Mouse (Mus musculus) cerebellum, adult (tissue): ENCODE results near the gene Col23a1.
A peak's percentile ranks its signal among the peaks of the same experiment; 100 is the strongest.

ENCODE experiments used
- ATAC-seq: cut with Nextera tagmentation; 2 replicates; pipeline ENCODE4 v1.9.2; 2017; ENCODE audit warnings: mild to moderate bottlenecking, moderate library complexity, mixed read lengths; ENCODE audit not compliant: insufficient number of reproducible peaks, low FRiP score, low TSS enrichment

The Col23a1 gene

DNA sequence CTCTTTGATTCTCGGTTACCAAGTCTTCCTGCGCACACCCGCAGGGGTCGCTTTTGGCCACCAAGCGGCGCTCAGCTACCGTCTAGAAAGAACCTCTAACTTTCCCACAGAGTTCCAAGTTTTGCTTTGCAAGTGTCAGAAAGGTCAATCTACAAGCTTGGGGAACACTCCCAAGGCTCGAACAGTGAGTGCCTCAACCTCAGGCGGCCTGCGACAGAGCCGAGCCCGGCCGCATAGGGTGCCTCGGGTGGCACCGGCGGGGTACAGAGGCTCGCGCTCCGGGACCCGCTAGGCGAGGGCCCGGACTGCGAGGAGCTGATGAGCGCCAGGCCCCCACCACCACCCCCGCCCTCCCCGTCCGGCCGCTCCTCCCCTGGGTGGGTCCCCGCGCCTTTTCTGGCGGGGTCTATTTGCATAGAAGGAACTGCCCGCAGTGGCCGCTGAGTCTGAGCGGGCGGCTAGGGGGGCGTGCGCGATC, at the start of gene Col23a1:
TSS of gene Col23a1 (plus strand) at position 357 of the 478 bp plus-strand sequence.
- 0 out of 2 replicates have a peak, but pooled peaks have one; percentile 26 for ATAC-seq

DNA sequence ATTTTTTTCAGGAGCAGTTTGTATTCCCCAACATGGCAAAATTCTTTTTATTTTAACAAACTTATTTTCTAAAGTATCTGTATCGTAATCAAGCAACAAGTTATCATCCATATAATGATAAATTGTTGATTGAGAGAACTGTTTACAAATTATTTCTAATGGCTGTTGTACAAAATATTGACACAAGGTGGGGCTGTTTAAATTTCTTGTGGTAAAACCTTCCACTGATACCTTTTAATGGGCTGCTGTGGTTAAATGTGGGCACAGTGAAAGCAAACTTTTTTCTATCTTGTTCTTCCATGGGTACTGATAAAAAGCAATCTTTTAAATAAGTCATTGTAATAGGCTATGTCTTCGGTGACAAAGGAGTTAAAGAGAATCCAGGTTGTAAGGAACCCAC, 46.8 kb upstream of the Col23a1 start:
- no peak for ATAC-seq

DNA sequence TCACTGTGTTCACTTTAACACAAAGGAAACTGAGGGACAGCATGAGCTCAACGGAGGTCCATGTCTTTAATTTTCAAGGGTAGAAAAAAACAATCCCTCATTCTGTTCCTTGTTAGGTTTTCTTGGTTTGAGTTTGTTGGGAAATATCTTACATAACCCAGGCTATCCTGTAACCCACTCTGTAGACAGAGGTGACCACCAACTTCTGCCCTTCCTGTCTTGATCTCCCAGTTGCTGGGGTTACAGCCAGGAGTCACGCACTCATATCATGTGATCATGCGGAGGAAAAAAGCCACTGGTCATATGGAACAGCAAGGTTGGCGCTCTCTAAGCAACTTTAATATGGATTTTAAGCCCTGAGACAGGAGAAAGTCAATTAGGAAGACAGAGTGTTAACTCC, 32.7 kb upstream of the Col23a1 start:
- ATAC-seq, result no peak

DNA sequence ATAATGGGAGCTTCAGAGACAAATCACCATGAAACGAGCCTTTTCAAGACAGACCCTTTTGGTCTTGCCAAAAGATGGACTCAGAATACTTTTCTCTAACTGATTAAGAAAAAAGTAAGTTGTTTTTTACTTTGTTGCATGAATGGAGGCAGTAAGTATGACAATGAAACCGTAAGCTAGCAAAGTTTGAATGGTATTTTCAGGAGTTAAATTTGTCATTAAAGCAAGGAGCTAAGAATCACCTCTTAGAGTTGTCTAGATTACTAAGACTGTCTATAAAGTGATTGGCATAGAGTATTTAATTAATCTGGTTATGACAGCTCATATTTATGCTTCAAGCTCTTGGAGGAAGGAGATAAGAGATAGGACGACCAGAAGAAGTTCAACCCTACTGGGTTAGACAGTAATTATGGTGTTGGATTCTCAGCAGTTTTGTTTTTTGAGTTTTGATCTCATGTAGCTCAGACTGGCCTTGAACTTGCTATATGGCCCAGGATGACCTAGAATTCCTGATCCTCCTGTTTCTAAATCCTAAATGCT, 28.0 kb upstream of the Col23a1 start, which contains the start of gene Clk4:
TSS of gene Clk4 (plus strand) at position 51 of the 540 bp plus-strand sequence.
- ATAC-seq, result no peak

DNA sequence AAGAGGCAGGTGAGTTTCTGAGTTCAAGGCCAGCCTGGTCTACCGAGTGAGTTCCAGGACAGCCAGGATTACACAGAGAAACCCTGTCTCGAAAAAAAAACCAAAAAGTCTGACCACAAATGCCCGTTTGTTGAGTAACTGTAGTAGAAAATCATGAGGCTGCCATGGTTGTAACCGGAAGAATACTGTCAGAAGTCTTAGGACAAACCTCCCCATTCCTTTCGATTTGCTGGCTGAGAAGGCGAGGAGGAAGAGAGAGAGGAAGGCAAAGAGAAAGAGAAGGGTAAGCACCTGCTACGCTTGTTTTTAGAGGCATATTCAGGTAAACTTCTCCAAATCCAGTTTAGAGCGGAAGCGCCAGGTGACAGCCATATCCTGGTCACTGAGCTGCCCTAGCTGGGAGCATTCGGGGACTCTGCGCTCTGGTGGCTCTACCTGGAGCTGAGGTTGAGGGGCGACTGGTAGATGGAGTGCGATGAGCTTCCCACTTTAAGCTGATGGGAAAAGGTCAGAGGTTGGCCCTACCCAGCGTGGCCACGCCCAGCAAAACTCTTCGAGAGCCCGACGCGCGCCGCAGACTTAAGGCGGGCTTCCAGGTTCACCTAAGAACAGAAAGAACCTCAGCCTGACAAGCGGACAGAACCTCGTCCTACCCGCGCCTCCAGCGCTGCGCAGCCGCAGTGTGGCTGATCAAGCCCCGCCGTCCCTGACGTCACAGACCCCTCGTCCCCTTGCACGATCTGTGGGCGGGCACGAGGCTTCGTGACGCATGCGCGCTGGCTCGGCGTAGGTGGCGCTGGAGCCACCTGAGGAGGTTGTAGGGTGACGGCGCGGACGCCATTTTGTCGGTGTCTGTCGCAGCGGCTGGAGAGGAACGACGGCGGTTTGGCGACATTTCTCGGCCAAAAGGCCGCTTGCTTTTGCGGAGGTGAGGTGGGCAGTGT, 27.1 kb upstream of the Col23a1 start, which contains the start of gene BC049762:
TSS of gene BC049762 (minus strand) at position 705 of the 944 bp plus-strand sequence.
- peak; percentile 94 for ATAC-seq

DNA sequence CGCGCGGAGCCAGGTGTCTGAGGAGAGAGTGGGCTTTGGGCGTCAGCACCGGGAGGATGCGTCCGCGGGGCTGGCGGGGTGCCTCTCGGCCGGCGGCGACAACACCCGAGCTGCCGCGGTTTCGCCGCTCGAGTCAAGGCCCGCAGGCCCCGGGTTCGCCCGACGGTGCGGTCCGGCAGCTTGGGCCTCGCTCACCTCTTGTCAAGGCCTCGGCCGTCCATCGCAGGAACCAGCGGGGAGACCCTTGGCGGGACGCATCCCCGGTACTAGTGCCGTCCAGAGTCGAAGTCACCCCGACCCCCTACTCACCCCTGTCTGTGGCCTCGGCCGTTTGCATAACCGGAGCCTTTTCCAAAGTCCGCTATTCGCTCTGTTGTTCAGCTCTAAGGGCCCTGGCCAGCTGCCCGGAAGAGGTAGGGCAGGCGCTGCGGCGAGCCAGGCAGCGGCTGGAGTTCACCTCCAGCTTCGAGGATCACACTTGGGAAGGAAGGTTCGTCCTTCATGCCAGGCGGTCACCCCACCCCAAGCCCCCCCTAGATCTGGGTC, 26.4 kb upstream of the Col23a1 start:
- ATAC-seq, result peak; percentile 7; the same call in 1 of the 2 replicates

DNA sequence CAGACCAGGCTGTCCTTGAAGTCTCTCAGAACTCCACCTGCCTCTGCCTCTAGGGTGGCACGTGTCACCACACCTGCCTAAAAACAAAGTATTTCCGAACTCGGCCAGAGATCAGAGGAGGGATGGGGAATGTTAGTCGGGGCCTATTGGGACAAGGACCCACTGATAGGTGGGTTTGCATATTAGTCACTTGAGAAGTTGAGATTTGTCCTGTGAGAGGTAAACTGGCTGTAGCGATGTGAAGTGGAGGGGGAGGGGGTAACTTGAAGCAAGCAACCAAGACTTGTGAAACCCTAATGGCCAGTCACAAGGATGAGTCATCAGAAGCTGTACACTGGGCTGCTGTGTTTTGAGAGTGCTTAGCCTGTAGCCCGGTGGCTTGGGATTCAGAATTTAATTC, 25.4 kb upstream of the Col23a1 start:
- ATAC-seq, result no peak

DNA sequence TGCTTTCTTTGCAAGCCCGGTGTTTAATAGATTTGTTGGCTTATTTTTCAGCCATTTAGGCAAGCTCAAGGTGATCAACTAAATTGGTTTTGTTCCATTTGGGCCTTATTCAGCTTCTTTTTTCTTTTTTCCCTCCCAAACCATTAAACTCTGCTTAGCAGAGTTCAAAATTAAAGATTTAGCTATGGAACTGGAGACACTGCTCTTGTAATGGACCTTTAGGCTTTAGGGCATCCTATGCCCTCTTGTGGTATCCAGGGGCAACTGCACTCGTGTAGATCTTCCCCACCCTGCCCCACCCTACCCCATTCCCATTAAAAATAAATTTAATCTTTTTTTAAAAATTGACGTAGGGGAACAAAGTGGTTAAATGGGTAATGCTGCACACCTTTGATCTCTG, 24.4 kb upstream of the Col23a1 start:
- ATAC-seq, result no peak

DNA sequence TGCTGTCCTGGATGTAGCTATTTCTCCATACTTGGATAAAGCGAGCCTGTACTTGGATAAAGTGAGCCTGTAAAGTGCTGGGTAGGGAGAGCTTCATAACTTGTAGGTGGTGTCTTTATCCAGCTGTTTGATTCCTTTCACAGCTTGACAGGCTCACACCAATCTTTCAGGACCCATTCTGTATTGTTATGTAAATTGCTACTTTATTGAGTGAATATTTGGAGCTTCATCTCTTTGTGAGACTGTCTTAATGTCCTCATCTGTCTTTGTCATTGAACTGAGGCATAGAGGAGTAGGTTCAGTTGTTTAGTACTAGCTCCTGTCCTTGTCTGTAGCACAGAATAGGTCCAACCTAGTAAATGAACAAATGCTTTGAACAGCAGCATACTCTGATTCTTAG, 15.3 kb upstream of the Col23a1 start:
- ATAC-seq, result no peak

DNA sequence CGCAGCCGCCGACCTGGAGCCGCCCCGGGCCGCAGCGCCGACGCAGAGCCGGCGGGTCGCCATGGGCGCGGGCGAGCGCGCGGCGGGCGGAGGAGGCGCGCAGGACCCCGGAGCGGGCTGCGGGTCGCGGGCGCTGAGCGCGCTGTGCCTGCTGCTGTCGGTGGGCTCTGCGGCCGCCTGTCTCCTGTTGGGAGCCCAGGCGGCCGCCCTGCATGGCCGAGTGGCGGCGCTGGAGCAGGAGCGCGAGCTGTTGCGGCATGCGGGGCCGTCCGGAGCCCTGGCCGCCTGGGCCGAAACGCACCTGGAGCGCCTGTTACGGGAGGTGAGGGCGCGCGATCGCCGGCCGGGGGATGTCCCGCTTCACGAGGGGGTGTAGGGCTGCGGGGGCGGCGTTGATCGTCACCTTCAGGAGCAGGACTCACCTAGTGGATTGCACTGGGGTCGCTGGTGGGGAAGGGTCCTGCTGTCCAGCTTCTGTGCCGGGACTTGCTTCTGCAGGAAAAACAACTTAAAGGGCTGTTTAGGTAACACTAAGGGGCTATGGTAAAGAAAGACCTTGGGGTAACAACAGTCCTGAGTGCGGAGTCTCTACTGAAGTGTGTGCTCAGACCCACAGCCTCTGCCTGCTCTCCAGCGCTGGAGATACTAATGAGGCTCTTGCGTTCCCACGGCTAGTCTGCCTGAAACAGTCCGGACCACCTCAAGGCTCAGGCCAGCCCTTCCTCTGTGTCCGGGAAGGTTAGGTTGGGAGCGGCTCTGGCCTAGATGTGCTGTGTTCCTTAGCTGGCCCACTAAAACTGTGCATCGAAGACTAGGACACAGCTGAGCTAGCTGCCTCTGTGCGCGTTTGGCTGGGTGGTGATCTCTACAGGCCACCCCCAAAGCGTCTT, 591 bp downstream of the Col23a1 start:
- no peak; the same call in 1 of the 2 replicates for ATAC-seq

DNA sequence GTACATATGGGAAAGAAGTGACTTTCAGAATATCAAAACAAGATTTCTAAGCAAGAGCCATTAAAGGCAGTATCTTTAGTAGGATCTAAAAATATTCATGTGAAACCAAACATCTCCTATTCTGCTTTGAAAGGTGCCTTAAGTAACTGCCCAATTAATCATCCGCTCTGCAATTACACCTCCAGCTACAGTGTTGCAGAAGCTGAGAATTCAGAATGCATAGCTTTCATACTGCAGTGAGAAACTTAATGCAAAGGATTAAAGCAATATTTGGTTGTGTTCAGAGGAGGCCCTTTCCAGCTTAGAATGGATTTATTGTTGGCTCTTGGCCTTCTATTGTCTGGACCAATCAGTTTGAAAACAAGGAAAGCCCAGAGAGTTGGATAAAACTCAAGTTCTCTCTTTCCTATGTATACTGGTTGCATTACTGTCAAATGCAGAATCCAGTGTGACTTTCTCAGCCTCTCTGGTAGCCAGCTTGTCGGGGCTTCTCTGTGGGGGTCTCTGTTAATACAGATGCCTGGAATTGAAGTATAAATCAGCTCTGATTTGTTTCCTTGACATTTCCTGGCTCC, 4.3 kb downstream of the Col23a1 start:
- ATAC-seq, result no peak

DNA sequence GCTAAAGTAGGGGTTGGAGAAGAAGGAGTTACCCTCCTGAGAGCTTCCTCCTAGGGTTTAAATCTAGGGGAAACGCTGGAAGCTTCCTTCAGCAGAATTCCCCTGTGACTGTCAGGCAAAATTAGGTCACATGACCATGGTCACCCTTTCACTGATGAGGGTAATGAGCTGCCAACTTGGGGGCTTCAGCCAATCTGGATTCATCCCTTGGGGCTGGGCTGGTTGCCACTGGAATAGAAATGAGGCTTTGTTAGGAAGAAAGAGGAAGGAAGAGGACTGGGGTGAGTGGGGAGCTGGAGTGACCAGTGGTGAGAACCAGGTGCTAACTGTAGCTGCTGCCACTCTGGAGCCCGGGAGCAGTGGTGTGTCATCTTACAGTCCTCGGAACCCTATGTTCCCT, 6.0 kb downstream of the Col23a1 start:
- no peak for ATAC-seq

DNA sequence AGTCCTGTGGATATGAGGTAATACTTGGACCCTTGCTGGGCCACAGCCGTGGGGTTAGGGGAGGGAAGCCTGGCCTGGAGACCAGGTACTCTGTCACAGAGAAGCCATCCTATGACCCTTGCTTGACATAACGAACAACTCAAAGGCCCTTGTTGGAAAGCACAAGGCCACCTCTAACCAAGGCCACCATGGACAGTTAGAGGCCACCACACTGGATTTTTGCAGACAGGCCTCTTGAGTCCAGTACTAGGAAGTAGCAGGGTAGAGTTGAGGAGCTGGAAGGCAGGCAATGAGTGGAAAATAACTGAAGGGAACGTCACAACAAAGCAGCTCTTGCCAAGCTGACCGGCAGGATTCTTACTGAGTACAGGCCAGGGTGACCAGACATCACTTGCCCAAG, 9.0 kb downstream of the Col23a1 start:
- ATAC-seq, result no peak

DNA sequence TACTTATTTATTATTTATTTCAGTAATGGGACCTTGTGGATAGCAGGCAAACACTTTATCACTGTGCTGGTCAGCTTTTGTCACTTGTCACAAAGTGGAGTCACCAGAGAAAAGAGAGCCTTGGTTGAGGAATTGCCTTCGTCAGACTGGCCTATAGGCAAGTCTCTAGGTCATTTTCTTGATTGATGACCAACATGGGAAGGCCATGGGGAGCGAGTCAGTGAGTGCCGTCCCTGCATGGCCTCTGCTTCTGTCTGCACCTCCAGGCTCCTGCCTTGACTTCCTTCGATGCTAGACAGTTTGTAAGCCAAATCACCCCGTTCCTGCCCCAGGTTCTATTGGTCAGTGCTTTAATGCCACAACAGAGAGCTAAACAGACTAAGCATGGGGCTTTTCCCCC, 12.7 kb downstream of the Col23a1 start:
- ATAC-seq, result no peak

DNA sequence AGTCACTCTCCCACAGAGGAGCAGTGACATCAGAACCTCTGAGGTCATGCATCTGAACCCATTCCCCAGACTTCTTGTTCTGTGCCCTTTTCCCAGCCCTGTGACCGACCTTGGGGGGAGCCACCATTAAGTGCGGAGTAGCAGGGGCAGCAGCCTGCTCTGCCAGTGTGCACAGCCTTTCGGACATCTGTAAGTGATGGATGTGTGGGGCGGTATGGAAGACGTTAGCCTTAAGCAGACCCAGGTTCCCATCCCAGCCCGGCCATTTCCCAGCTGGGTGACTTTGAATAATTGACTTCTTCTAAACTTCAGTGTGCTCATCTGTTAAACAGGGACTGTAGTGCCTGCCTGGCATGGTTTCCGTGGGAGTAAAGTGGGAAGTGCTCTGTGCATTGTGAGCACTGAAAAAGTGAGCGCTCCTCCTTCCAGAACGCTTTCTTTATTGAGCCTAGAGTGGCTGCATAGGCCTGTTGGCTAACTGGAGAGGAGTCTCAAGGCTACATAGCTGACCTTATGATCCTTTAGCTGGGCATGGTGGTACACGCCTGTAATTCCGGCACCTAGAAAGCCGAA, 14.3 kb downstream of the Col23a1 start:
- ATAC-seq, result no peak

DNA sequence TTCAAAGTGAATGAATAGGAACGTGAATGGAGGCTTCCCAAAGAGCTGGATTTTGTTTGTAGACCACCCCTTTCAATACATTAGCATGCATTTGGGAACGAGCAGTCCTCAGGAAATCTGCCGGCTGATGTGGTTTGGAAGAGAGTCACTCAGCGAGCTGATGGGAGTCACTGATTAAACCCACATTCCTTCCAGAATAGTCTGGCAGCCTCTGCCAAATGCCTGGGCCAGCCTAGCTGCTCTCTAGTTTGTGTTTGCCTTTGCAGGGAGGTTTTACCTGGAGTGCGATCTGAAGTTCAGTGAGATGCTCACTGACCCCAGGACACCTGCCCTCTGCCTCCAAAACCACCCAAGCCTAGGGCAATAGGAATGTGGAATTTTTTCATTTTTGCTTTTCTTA, 18.6 kb downstream of the Col23a1 start:
- no peak for ATAC-seq

DNA sequence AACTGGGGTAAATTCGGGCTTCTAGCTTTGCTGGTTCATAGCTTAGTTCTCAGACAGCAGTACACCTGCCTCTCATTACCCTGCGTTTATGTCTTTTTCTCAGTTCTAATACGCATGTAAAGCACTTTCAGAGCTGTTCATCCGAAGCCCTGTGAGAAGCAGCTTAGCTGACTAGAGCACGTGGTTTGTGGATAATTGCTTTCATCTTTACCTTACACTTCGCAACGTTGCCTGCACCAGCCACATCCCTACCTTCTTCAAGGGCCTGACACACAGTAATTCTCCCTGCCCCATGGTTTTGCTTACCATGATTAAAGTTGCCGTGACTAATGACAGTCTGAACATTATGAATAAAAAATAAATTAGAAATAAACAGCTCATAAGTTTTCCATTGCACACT, 22.1 kb downstream of the Col23a1 start:
- no peak for ATAC-seq

DNA sequence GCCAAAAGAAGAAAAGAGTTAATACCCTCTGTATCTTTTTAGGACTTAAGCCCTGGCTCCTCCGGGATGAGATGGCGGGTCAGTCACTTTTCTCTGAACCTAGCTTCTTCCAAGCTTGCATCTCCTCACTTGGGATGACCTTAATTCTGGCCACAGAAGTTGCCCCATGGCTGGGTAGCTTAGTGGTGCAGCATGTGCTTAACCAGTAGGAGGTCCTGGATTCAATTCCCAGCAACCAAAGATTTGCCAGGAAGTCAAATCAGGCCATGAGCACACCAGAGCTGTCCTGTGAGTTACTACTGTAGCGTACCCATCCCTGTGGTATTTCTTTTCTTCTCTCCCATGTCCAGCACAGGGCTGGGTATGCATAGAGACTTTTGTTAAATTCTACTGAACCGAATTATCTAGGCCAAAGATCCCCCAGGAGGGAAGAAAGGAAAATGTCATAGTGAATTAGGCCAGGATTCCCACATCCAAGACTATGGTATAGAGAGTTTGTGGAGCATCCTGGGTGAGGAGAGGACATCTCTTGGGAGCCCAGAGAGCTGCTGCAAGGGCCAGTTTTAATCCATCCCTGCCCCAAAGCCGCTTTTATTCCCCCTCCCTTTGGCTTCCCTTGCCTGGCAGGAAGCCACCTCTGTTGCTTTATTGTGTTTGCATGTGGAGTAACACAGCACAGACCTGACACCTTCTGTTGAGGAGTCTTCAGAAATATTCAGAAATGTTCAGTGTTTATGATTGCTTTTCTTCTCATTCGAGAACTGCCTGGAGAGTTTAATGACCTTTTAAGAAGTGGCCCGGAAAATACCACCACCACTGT, 26.5 kb downstream of the Col23a1 start:
- ATAC-seq, result no peak

DNA sequence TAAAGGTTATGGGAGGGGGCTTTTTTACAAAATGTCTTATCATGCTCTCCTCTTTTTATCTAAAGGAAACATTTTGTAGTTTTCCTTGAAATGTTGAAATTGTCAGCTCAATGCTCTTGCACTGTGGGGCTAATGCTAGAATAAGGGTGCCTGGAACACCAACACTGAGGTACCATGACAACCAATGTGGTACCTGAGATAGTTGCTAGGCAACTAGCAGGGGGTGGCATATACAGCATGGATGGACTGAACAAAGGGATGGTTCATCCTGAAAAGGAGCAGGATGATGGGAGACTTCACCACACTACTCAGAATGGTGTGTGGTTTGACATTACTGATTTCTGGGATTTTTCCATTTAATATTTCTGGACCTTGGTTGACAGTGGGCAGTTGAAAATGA, 30.9 kb downstream of the Col23a1 start:
- ATAC-seq, result no peak
